Mouse (Mus musculus): ENCODE results near the gene Noxa1.

DNA sequence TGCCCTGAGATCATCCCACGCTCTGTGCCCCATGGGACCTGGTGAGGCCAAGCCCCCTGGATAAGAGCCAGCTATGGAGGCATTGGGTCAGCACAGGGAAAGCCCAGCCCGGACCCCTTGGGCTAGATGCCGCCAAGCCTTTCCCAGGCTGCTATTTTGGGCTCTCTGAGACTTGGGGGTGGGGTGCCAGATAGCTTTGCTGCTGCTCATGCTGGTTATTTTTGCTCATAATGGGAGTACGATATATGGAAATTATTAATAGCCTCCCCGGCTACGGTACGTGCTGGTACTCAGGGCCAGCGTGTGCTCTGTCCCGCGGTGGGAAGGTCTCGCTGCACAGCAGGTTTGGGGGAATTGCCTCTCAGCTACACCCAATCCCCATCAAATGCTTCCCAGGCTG is 33.1 kb upstream of the Noxa1 start:
- TF ChIP-seq CTCF (IDR thresholded peaks at IDR 0.05; ENCODE audit: insufficient read depth, low read length) (no peak), POLR2A (IDR thresholded peaks at IDR 0.05; ENCODE audit: borderline replicate concordance, extremely low read depth, low read depth, low read length) (no peak)

Measured in lung, adult 2 months (tissue).